Mouse (Mus musculus) forebrain, embryonic 11.5 days (tissue): ENCODE results near the gene Tubb4b. TPM values are rescaled to one million over a fixed set of nuclear protein-coding genes. Genes with fewer than 3 reads are reported as not detected.
A peak's percentile ranks its signal among the peaks of the same experiment; 100 is the strongest.
"Not testable (repeated sequence)": the region's sequence is repeated elsewhere in the genome, so short reads cannot be mapped to it uniquely, and the experiment has no call there.

Experiments
- ATAC-seq: fragments of 200-750 bp; cut with Nextera tagmentation; replicated peaks from 2 replicates; pipeline ENCODE4 v1.8.0; 2017; ENCODE audit warnings: moderate TSS enrichment; ENCODE audit not compliant: low FRiP score
- DNase-seq: peaks from one replicate; pipeline ENCODE4 v3.0.0-alpha.2; 2017; ENCODE audit warnings: low spot score
- H3K27ac ChIP-seq: fragments of 300-500 bp; sonication (generic); 2 replicates; pipeline ENCODE4 v1.5.1; 2014; ENCODE audit warnings: low read depth, low read length
- H3K27me3 ChIP-seq: fragments of 300-500 bp; sonication (generic); 2 replicates; pipeline ENCODE4 v1.6.1; 2014; ENCODE audit warnings: mild to moderate bottlenecking, low read length, mixed read lengths; ENCODE audit not compliant: control insufficient read depth, insufficient read depth
- H3K36me3 ChIP-seq: fragments of 300-500 bp; sonication (generic); 2 replicates; pipeline ENCODE4 v1.6.1; 2014; ENCODE audit warnings: mild to moderate bottlenecking, low read length, moderate library complexity, mixed read lengths; ENCODE audit not compliant: control insufficient read depth, insufficient read depth
- H3K4me1 ChIP-seq: fragments of 300-500 bp; sonication (generic); replicated peaks from 2 replicates; pipeline ENCODE4 v1.6.1; 2014; ENCODE audit warnings: low read length, mixed read lengths; ENCODE audit not compliant: control insufficient read depth, insufficient read depth
- H3K4me2 ChIP-seq: fragments of 300-500 bp; sonication (generic); 2 replicates; pipeline ENCODE4 v1.6.1; 2014; ENCODE audit warnings: low read depth, mild to moderate bottlenecking, low read length, moderate library complexity, mixed read lengths; ENCODE audit not compliant: severe bottlenecking
- H3K4me3 ChIP-seq: fragments of 300-500 bp; sonication (generic); 2 replicates; pipeline ENCODE4 v1.5.1; 2014; ENCODE audit warnings: low read depth, low read length
- H3K9ac ChIP-seq: fragments of 300-500 bp; sonication (generic); 2 replicates; pipeline ENCODE4 v1.6.1; 2014; ENCODE audit warnings: low read length
- H3K9me3 ChIP-seq: fragments of 300-500 bp; sonication (generic); 2 replicates; pipeline ENCODE4 v1.6.1; 2016; ENCODE audit warnings: low read length, mixed read lengths; ENCODE audit not compliant: control insufficient read depth
- WGBS: fragments of 180-500 bp; shearing (Covaris S2); extraction: QIAGEN DNeasy Blood & Tissue Kit; methylation state at CpG from one replicate; pipeline ENCODE4 v1.1.7; 2014; 5-methylcytosine and 5-hydroxymethylcytosine counted together
- polyA plus RNA-seq: library from polyadenylated mRNA; unstranded; fragments of >200 nt; fragmentation: Nextera tagmentation; extraction: Ambion mirVana; gene quantifications from 2 replicates; pipeline ENCODE4 v1.2.1, GENCODE M21; 2014

Gene Tubb4b
- polyA plus RNA-seq, 1 experiment from 2014 or later: 615 TPM

- not testable (repeated sequence) for DNase-seq, H3K36me3 ChIP-seq, H3K27ac ChIP-seq, H3K27me3 ChIP-seq, H3K9ac ChIP-seq, ATAC-seq, H3K9me3 ChIP-seq
- Histone ChIP-seq H3K4me1 (peaks cover 11% of the 10 kb centered on the region), H3K4me2 (peak overlapping the region; percentile 95; the same call in 1 of the 2 replicates), H3K4me3 (peak overlapping the region; percentile 97)
- 63% methylated on average over 10 of the region's 12 CpGs for WGBS
Observed at GRCm38 (mm10) chr2:25256443-25257109, 32.1 kb upstream of the Tubb4b start.

GRCm38 (mm10) chr2:25255284-25255779, 30.8 kb upstream of the Tubb4b start, which contains the start of gene Tmem203:
Tmem203 (plus strand) TSS chr2:25255439.
- H3K27ac ChIP-seq: peak within 1 kb of the TSS; percentile 37
- under 1% methylated on average over 39 of the region's 39 CpGs for WGBS
- ATAC-seq: peak; percentile 94
- peaks cover 11% of the 10 kb centered on the region for H3K4me1 ChIP-seq
- no peaks in the 10 kb centered on the region for H3K9me3 ChIP-seq
- no peaks in the 10 kb centered on the region for H3K27me3 ChIP-seq
- H3K4me2 ChIP-seq: peak within 1 kb of the TSS; percentile 95
- no peaks in the 10 kb centered on the region for H3K36me3 ChIP-seq
- H3K4me3 ChIP-seq: peak within 1 kb of the TSS; percentile 97
- H3K9ac ChIP-seq: peak within 1 kb of the TSS; percentile 83
- peak; percentile 97 for DNase-seq

- no peaks in the 10 kb centered on the region for H3K9me3 ChIP-seq
- H3K9ac ChIP-seq: no peak overlapping the region
- no peak overlapping the region for H3K4me3 ChIP-seq
- H3K4me1 ChIP-seq: peaks cover 11% of the 10 kb centered on the region
- no peaks in the 10 kb centered on the region for H3K27me3 ChIP-seq
- peaks cover 3% of the 10 kb centered on the region; the same call in 1 of the 2 replicates for H3K36me3 ChIP-seq
- 85% methylated on average over 1 of the region's 1 CpGs for WGBS
- DNase-seq (no peak), ATAC-seq (no peak)
- H3K4me2 ChIP-seq: no peak overlapping the region
- H3K27ac ChIP-seq: no peak overlapping the region
Observed at GRCm38 (mm10) chr2:25252331-25252730, 27.8 kb upstream of the Tubb4b start.

- 90% methylated on average over 10 of the region's 10 CpGs for WGBS
- peaks cover 3% of the 10 kb centered on the region; the same call in 1 of the 2 replicates for H3K36me3 ChIP-seq
Observed at GRCm38 (mm10) chr2:25246183-25247072, 21.9 kb upstream of the Tubb4b start, which contains the start of gene AL732309.1. AL732309.1 (minus strand) TSS chr2:25246863.

GRCm38 (mm10) chr2:25244144-25244543, 19.6 kb upstream of the Tubb4b start:
- 94% methylated on average over 4 of the region's 4 CpGs for WGBS
- no peaks in the 10 kb centered on the region for H3K9me3 ChIP-seq
- H3K27ac ChIP-seq: no peak overlapping the region
- H3K4me3 ChIP-seq: no peak overlapping the region
- no peaks in the 10 kb centered on the region; the same call in 1 of the 2 replicates for H3K4me1 ChIP-seq
- DNase-seq (no peak), ATAC-seq (no peak)
- H3K36me3 ChIP-seq: no peaks in the 10 kb centered on the region; the same call in 1 of the 2 replicates
- H3K4me2 ChIP-seq: no peak overlapping the region
- H3K27me3 ChIP-seq: peaks cover 6% of the 10 kb centered on the region; the same call in 1 of the 2 replicates
- H3K9ac ChIP-seq: no peak overlapping the region

More at GRCm38 (mm10) chr2:25246183-25247072, 21.9 kb upstream of the Tubb4b start, which contains the start of gene AL732309.1:
- no peak within 1 kb of the TSS for H3K4me3 ChIP-seq
- no peaks in the 10 kb centered on the region; the same call in 1 of the 2 replicates for H3K4me1 ChIP-seq
- DNase-seq: no peak
- H3K9me3 ChIP-seq: no peaks in the 10 kb centered on the region
- no peak within 1 kb of the TSS for H3K27ac ChIP-seq
- peaks cover 3% of the 10 kb centered on the region; the same call in 1 of the 2 replicates for H3K27me3 ChIP-seq
- H3K9ac ChIP-seq: no peak within 1 kb of the TSS
- no peak within 1 kb of the TSS for H3K4me2 ChIP-seq
- ATAC-seq: no peak

- Histone ChIP-seq H3K27me3 (peaks cover 6% of the 10 kb centered on the region; the same call in 1 of the 2 replicates), H3K27ac (no peak overlapping the region), H3K9ac (no peak overlapping the region), H3K36me3 (no peaks in the 10 kb centered on the region; the same call in 1 of the 2 replicates), H3K4me1 (no peaks in the 10 kb centered on the region; the same call in 1 of the 2 replicates), H3K9me3 (no peaks in the 10 kb centered on the region), H3K4me3 (no peak overlapping the region; the same call in 1 of the 2 replicates), H3K4me2 (0 out of 2 replicates have a peak overlapping the region, but pooled peaks have one; percentile 97)
- ATAC-seq (no peak), DNase-seq (no peak)
- 77% methylated on average over 8 of the region's 8 CpGs for WGBS
Observed at GRCm38 (mm10) chr2:25243342-25243741, 18.8 kb upstream of the Tubb4b start.

- Histone ChIP-seq H3K4me3 (peak within 1 kb of the TSS; percentile 63), H3K9me3 (no peaks in the 10 kb centered on the region), H3K27me3 (peaks cover 6% of the 10 kb centered on the region; the same call in 1 of the 2 replicates), H3K4me1 (no peaks in the 10 kb centered on the region; the same call in 1 of the 2 replicates), H3K36me3 (no peaks in the 10 kb centered on the region), H3K9ac (peak within 1 kb of the TSS; percentile 75), H3K27ac (no peak within 1 kb of the TSS), H3K4me2 (peak within 1 kb of the TSS; percentile 97)
- WGBS: under 1% methylated on average over 46 of the region's 59 CpGs
- DNase-seq: peak; percentile 67
- ATAC-seq: peak; percentile 53; the same call in 1 of the 2 replicates
Observed at GRCm38 (mm10) chr2:25242101-25242506, 17.6 kb upstream of the Tubb4b start, which contains the start of the genes Rnf208 and Cysrt1. Rnf208 (plus strand) TSS chr2:25242255. Cysrt1 (minus strand) TSS chr2:25242452.

GRCm38 (mm10) chr2:25241438-25241775, 16.9 kb upstream of the Tubb4b start:
- Histone ChIP-seq H3K4me2 (peak overlapping the region; percentile 97), H3K27me3 (peaks cover 6% of the 10 kb centered on the region; the same call in 1 of the 2 replicates), H3K9ac (no peak overlapping the region), H3K36me3 (no peaks in the 10 kb centered on the region), H3K27ac (no peak overlapping the region), H3K4me3 (peak overlapping the region; percentile 63), H3K9me3 (no peaks in the 10 kb centered on the region), H3K4me1 (no peaks in the 10 kb centered on the region; the same call in 1 of the 2 replicates)
- no peak for DNase-seq
- 14% methylated on average over 6 of the region's 6 CpGs for WGBS
- ATAC-seq: peak; percentile 43
